Mouse (Mus musculus): ENCODE measurements around the gene Gm17482. TPM values are rescaled to one million over a fixed set of nuclear protein-coding genes. Genes with fewer than 3 reads are reported as not detected.

Gm17482 gene
- polyA plus RNA-seq, 1 experiment from 2014 or later = not detected

- TF ChIP-seq CTCF (IDR thresholded peaks at IDR 0.05; ENCODE audit: low read depth) = no peak
- Histone ChIP-seq H3K4me3 (ENCODE audit: low read depth, low read length) (no peak overlapping the region), H3K9me3 (ENCODE audit: control insufficient read depth) (no peaks in the 10 kb centered on the region), H3K9ac (ENCODE audit: low read depth, low read length) (no peak overlapping the region), H3K4me1 (replicated peaks; ENCODE audit: control insufficient read depth, insufficient read depth, low read length) (no peaks in the 10 kb centered on the region), H3K4me2 (replicated peaks; ENCODE audit: low read depth) (no peak overlapping the region), H3K36me3 (ENCODE audit: control insufficient read depth, insufficient read depth) (no peaks in the 10 kb centered on the region), H3K27ac (ENCODE audit: low read depth, low read length) (no peak overlapping the region), H3K27me3 (replicated peaks; ENCODE audit: control insufficient read depth, insufficient read depth, low read length) (no peaks in the 10 kb centered on the region)
- ATAC-seq = no peak
- WGBS = 61% methylated on average over 2 of the region's 2 CpGs
Observed at GRCm38 (mm10) chr6:115270085-115270484, 42.9 kb downstream of the Gm17482 start.

GRCm38 (mm10) chr6:115271326-115271725 lies 44.2 kb downstream of the Gm17482 start:
- Histone ChIP-seq H3K27ac (ENCODE audit: low read depth, low read length) (no peak overlapping the region), H3K9ac (ENCODE audit: low read depth, low read length) (no peak overlapping the region), H3K9me3 (ENCODE audit: control insufficient read depth) (no peaks in the 10 kb centered on the region), H3K4me2 (replicated peaks; ENCODE audit: low read depth) (no peak overlapping the region), H3K36me3 (ENCODE audit: control insufficient read depth, insufficient read depth) (no peaks in the 10 kb centered on the region), H3K4me1 (replicated peaks; ENCODE audit: control insufficient read depth, insufficient read depth, low read length) (no peaks in the 10 kb centered on the region), H3K4me3 (ENCODE audit: low read depth, low read length) (no peak overlapping the region), H3K27me3 (replicated peaks; ENCODE audit: control insufficient read depth, insufficient read depth, low read length) (no peaks in the 10 kb centered on the region)
- WGBS = 83% methylated on average over 3 of the region's 3 CpGs
- no peak for ATAC-seq
- no peak for TF ChIP-seq CTCF (IDR thresholded peaks at IDR 0.05; ENCODE audit: low read depth)

GRCm38 (mm10) chr6:115271866-115272271 lies 44.7 kb downstream of the Gm17482 start:
- no peak overlapping the region for H3K4me3 ChIP-seq (ENCODE audit: low read depth, low read length)
- H3K27me3 ChIP-seq (replicated peaks; ENCODE audit: control insufficient read depth, insufficient read depth, low read length) = no peaks in the 10 kb centered on the region
- H3K27ac ChIP-seq (ENCODE audit: low read depth, low read length) = no peak overlapping the region
- H3K36me3 ChIP-seq (ENCODE audit: control insufficient read depth, insufficient read depth) = no peaks in the 10 kb centered on the region
- no peaks in the 10 kb centered on the region for H3K4me1 ChIP-seq (replicated peaks; ENCODE audit: control insufficient read depth, insufficient read depth, low read length)
- no peak for TF ChIP-seq CTCF (IDR thresholded peaks at IDR 0.05; ENCODE audit: low read depth)
- no peak overlapping the region for H3K9ac ChIP-seq (ENCODE audit: low read depth, low read length)
- ATAC-seq = no peak
- 26% methylated on average over 4 of the region's 4 CpGs for WGBS
- no peaks in the 10 kb centered on the region for H3K9me3 ChIP-seq (ENCODE audit: control insufficient read depth)
- no peak overlapping the region for H3K4me2 ChIP-seq (replicated peaks; ENCODE audit: low read depth)

- H3K27ac ChIP-seq (ENCODE audit: low read depth, low read length) = no peak overlapping the region
- TF ChIP-seq CTCF (IDR thresholded peaks at IDR 0.05; ENCODE audit: low read depth) = no peak
- H3K4me1 ChIP-seq (replicated peaks; ENCODE audit: control insufficient read depth, insufficient read depth, low read length) = no peaks in the 10 kb centered on the region
- no peaks in the 10 kb centered on the region for H3K36me3 ChIP-seq (ENCODE audit: control insufficient read depth, insufficient read depth)
- H3K9ac ChIP-seq (ENCODE audit: low read depth, low read length) = no peak overlapping the region
- H3K9me3 ChIP-seq (ENCODE audit: control insufficient read depth) = no peaks in the 10 kb centered on the region
- H3K27me3 ChIP-seq (replicated peaks; ENCODE audit: control insufficient read depth, insufficient read depth, low read length) = no peaks in the 10 kb centered on the region
- no peak for ATAC-seq
- WGBS = 88% methylated on average over 10 of the region's 10 CpGs
- no peak overlapping the region for H3K4me3 ChIP-seq (ENCODE audit: low read depth, low read length)
- H3K4me2 ChIP-seq (replicated peaks; ENCODE audit: low read depth) = no peak overlapping the region
Observed at GRCm38 (mm10) chr6:115273346-115273745, 46.2 kb downstream of the Gm17482 start.

GRCm38 (mm10) chr6:115274705-115275104 lies 47.6 kb downstream of the Gm17482 start:
- no peak for TF ChIP-seq CTCF (IDR thresholded peaks at IDR 0.05; ENCODE audit: low read depth)
- Histone ChIP-seq H3K27ac (ENCODE audit: low read depth, low read length) (no peak overlapping the region), H3K4me2 (replicated peaks; ENCODE audit: low read depth) (no peak overlapping the region), H3K4me3 (ENCODE audit: low read depth, low read length) (no peak overlapping the region), H3K4me1 (replicated peaks; ENCODE audit: control insufficient read depth, insufficient read depth, low read length) (no peaks in the 10 kb centered on the region), H3K27me3 (replicated peaks; ENCODE audit: control insufficient read depth, insufficient read depth, low read length) (no peaks in the 10 kb centered on the region), H3K9me3 (ENCODE audit: control insufficient read depth) (no peaks in the 10 kb centered on the region), H3K9ac (ENCODE audit: low read depth, low read length) (no peak overlapping the region), H3K36me3 (ENCODE audit: control insufficient read depth, insufficient read depth) (no peaks in the 10 kb centered on the region)
- ATAC-seq = no peak
- WGBS = 68% methylated on average over 9 of the region's 9 CpGs

- H3K9me3 ChIP-seq (ENCODE audit: control insufficient read depth) = no peaks in the 10 kb centered on the region
- no peak for ATAC-seq
- WGBS = 90% methylated on average over 10 of the region's 10 CpGs
Observed at GRCm38 (mm10) chr6:115275116-115275815, 48.1 kb downstream of the Gm17482 start.

More at GRCm38 (mm10) chr6:115275116-115275815, 48.1 kb downstream of the Gm17482 start:
- Histone ChIP-seq H3K27me3 (replicated peaks; ENCODE audit: control insufficient read depth, insufficient read depth, low read length) (no peaks in the 10 kb centered on the region), H3K4me1 (replicated peaks; ENCODE audit: control insufficient read depth, insufficient read depth, low read length) (no peaks in the 10 kb centered on the region), H3K4me2 (replicated peaks; ENCODE audit: low read depth) (no peak overlapping the region), H3K27ac (ENCODE audit: low read depth, low read length) (no peak overlapping the region), H3K36me3 (ENCODE audit: control insufficient read depth, insufficient read depth) (no peaks in the 10 kb centered on the region), H3K9ac (ENCODE audit: low read depth, low read length) (no peak overlapping the region), H3K4me3 (ENCODE audit: low read depth, low read length) (no peak overlapping the region)
- TF ChIP-seq CTCF (IDR thresholded peaks at IDR 0.05; ENCODE audit: low read depth) = no peak

Data from intestine, postnatal 0 days (tissue).